Mouse (Mus musculus) midbrain, embryonic 16.5 days (tissue): Measurements from ENCODE around the gene Fcmr. TPM values are rescaled to one million over a fixed set of nuclear protein-coding genes. Genes with fewer than 3 reads are reported as not detected.

Experiments used
- ATAC-seq: fragments of 200-750 bp; cut with Nextera tagmentation; 2 replicates; pipeline ENCODE4 v1.8.0; 2017; ENCODE audit warnings: moderate TSS enrichment
- H3K27ac ChIP-seq: fragments of 300-500 bp; sonication (generic); 2 replicates; pipeline ENCODE4 v1.5.1; 2014; ENCODE audit warnings: mild to moderate bottlenecking, low read length, mixed read lengths
- H3K27me3 ChIP-seq: fragments of 300-500 bp; sonication (generic); 2 replicates; pipeline ENCODE4 v1.6.1; 2014; ENCODE audit warnings: low read depth, low read length, mixed read lengths; ENCODE audit not compliant: control insufficient read depth, insufficient read depth
- H3K36me3 ChIP-seq: fragments of 300-500 bp; sonication (generic); 2 replicates; pipeline ENCODE4 v1.6.1; 2014; ENCODE audit warnings: mild to moderate bottlenecking, low read length, moderate library complexity, mixed read lengths; ENCODE audit not compliant: control insufficient read depth, insufficient read depth
- H3K4me1 ChIP-seq: fragments of 300-500 bp; sonication (generic); 2 replicates; pipeline ENCODE4 v1.6.1; 2014; ENCODE audit warnings: mild to moderate bottlenecking, low read length, mixed read lengths; ENCODE audit not compliant: control insufficient read depth, insufficient read depth
- H3K4me2 ChIP-seq: fragments of 300-500 bp; sonication (generic); 2 replicates; pipeline ENCODE4 v1.6.1; 2014; ENCODE audit warnings: mild to moderate bottlenecking, low read length, mixed read lengths
- H3K4me3 ChIP-seq: fragments of 300-500 bp; sonication (generic); 2 replicates; pipeline ENCODE4 v1.5.1; 2014; ENCODE audit warnings: low read depth, mild to moderate bottlenecking, low read length, moderate library complexity, mixed read lengths
- H3K9ac ChIP-seq: fragments of 300-500 bp; sonication (generic); 2 replicates; pipeline ENCODE4 v1.6.1; 2014; ENCODE audit warnings: low read depth, low read length, mixed read lengths
- H3K9me3 ChIP-seq: fragments of 300-500 bp; sonication (generic); replicated peaks from 2 replicates; pipeline ENCODE4 v1.6.1; 2014; ENCODE audit warnings: mild to moderate bottlenecking, low read length, mixed read lengths; ENCODE audit not compliant: control insufficient read depth, poor library complexity, severe bottlenecking
- WGBS: fragments of 180-500 bp; shearing (Covaris S2); extraction: QIAGEN DNeasy Blood & Tissue Kit; methylation state at CpG from one replicate; pipeline ENCODE4 v1.1.7; 2014; 5-methylcytosine and 5-hydroxymethylcytosine counted together
- polyA plus RNA-seq: library from polyadenylated mRNA; unstranded; fragments of >200 nt; fragmentation: Nextera tagmentation; extraction: Ambion mirVana; gene quantifications from 2 replicates; pipeline ENCODE4 v1.2.1, GENCODE M21; 2015

Fcmr gene
- polyA plus RNA-seq, 1 experiment from 2014 or later = 0.74 TPM

DNA sequence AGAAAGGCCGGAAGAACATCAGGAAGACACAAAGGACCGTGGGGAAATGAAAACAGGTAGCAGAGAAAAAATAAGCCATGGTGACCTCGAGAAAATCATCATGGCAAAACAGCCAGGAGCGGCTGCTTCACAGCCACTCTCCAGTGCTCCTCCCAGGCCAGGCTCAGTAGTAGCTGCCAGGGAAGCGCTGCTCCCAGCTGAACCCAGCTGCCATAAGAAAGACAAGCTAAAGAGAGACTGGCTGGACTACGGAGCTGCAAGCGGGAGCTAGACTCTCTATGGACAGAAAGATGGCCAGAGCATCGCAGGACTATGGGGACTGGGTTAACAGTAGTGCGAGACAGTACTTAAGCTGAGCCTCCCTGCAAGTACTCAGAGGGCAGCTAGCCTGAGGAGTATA, 10.7 kb upstream of the Fcmr start:
- H3K27me3 ChIP-seq = no peaks in the 10 kb centered on the region
- H3K9ac ChIP-seq = no peak overlapping the region
- no peaks in the 10 kb centered on the region for H3K9me3 ChIP-seq
- 78% methylated on average over 9 of the region's 9 CpGs for WGBS
- no peak overlapping the region for H3K4me2 ChIP-seq
- no peaks in the 10 kb centered on the region for H3K36me3 ChIP-seq
- no peaks in the 10 kb centered on the region for H3K4me1 ChIP-seq
- no peak overlapping the region for H3K27ac ChIP-seq
- no peak overlapping the region for H3K4me3 ChIP-seq
- no peak for ATAC-seq

DNA sequence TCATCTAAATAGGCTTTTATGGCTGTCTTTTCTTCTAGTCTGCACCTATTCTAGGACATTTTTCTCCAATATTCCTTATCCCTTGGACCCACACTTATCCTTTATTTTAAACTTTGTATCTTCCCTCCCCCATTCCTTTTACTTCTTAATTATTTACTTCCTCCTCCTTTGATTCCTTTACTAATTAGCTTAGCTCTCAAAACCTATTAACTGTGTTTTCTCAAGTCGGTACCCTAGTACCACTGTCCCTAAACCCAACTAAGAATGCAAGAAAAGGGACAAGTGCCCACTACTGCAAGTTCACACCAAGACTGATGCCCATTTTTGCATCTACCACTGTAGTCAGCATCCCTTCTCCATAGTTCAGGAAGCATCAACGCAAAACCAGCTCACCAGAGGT, 9.7 kb upstream of the Fcmr start:
- Histone ChIP-seq H3K9ac (no peak overlapping the region), H3K36me3 (no peaks in the 10 kb centered on the region), H3K4me2 (no peak overlapping the region), H3K4me1 (no peaks in the 10 kb centered on the region), H3K9me3 (no peaks in the 10 kb centered on the region), H3K27ac (no peak overlapping the region), H3K4me3 (no peak overlapping the region), H3K27me3 (no peaks in the 10 kb centered on the region)
- 85% methylated on average over 2 of the region's 2 CpGs for WGBS
- ATAC-seq = no peak

DNA sequence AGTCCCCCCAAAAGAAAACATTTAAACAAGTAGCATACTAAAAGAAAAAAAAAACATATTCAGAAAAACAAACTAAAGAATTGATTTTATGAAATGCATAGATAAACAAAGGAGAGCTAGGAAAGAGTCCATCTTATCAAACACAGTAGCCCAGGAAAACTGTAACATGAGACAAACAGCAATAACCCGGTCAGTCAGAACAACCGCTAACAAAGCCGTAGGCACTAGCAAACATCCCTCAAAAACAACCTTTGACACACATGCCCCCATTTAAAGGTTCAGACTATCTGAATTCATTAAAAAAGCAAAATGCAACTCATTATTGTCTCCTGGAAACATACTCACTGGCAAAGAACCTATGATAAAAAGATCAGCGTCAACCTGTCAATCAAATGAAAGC, 8.0 kb upstream of the Fcmr start:
- whole genome bisulfite sequencing = 88% methylated on average over 4 of the region's 4 CpGs
- ATAC-seq = no peak

DNA sequence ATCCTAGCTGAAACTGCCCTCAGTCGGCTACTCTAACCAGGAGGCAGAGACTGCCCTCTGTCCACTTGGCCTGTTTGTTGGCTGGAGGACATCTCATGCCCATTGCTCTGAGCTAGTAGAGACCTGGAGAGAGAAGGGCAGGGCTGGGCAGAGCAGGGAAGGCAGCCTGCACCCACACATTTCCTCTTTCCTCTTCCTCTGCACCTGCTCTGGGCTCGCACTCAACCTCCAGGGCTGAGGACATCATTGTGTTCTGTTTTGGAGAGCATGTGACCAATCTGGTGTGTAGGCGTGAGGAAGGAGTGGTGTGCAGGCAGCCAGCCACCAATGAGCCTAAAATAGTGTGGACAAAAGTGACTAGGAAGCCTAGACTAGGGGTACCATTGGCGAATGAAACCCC, 1.2 kb upstream of the Fcmr start:
- H3K27ac ChIP-seq = no peak overlapping the region
- no peak overlapping the region for H3K4me3 ChIP-seq
- 95% methylated on average over 4 of the region's 4 CpGs for WGBS
- ATAC-seq = no peak
- H3K9me3 ChIP-seq = no peaks in the 10 kb centered on the region
- no peak overlapping the region for H3K4me2 ChIP-seq
- H3K9ac ChIP-seq = no peak overlapping the region
- H3K4me1 ChIP-seq = no peaks in the 10 kb centered on the region
- H3K27me3 ChIP-seq = no peaks in the 10 kb centered on the region
- no peaks in the 10 kb centered on the region for H3K36me3 ChIP-seq

More for the DNA sequence above, 8.0 kb upstream of the Fcmr start:
- Histone ChIP-seq H3K27ac (no peak overlapping the region), H3K4me2 (no peak overlapping the region), H3K36me3 (no peaks in the 10 kb centered on the region), H3K4me1 (no peaks in the 10 kb centered on the region), H3K9ac (no peak overlapping the region), H3K4me3 (no peak overlapping the region), H3K9me3 (no peaks in the 10 kb centered on the region), H3K27me3 (no peaks in the 10 kb centered on the region)

DNA sequence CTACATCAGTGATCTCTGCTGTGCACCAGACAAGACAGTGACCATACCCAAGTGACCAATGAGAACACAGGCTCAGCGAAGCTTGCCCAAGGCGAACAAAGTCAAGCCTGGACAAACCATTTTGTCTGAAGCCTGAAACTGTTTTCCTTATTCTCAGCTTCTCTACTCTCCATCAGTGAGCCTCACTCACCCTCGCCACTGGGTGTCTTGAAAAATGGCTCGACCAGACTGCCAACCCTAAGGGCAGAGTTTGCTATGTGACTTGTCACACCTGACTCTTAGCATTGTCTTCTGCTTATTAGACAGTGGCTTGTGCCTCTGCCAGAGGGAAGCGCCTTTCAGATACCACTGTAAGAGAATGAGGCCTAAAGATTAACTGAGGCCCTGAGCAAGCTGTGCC, 728 bp upstream of the Fcmr start:
- Histone ChIP-seq H3K4me1 (no peaks in the 10 kb centered on the region), H3K4me2 (no peak overlapping the region), H3K36me3 (no peaks in the 10 kb centered on the region), H3K9me3 (no peaks in the 10 kb centered on the region), H3K9ac (no peak overlapping the region), H3K4me3 (no peak overlapping the region), H3K27me3 (no peaks in the 10 kb centered on the region), H3K27ac (no peak overlapping the region)
- no peak for ATAC-seq
- WGBS = 83% methylated on average over 5 of the region's 5 CpGs

DNA sequence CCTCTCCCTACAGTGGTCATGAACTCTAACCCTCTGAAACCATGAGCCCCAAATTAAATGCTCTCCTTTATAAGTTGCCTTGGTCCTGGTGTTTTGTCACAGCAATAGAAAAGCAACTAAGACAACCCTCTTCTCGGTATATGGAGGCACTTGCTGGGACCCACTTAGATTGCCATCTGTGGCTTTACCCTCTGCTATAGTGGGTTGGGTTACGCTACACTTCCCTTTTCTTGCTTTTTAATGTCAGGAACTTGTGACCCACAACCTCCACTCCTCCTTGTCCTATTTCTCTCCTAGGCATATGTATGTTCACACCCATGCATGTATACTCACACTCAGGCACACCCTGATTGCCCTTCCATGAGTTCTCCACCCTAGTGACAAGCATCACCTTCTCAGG, 7.4 kb downstream of the Fcmr start:
- no peak overlapping the region for H3K4me3 ChIP-seq
- H3K27ac ChIP-seq = no peak overlapping the region
- no peak overlapping the region for H3K4me2 ChIP-seq
- H3K27me3 ChIP-seq = 0 out of 2 replicates have a peak, but pooled peaks cover 5% of the 10 kb centered on the region
- no peaks in the 10 kb centered on the region for H3K36me3 ChIP-seq
- no peak overlapping the region for H3K9ac ChIP-seq
- 92% methylated on average over 2 of the region's 2 CpGs for WGBS
- ATAC-seq = no peak
- H3K9me3 ChIP-seq = no peaks in the 10 kb centered on the region
- no peaks in the 10 kb centered on the region for H3K4me1 ChIP-seq

DNA sequence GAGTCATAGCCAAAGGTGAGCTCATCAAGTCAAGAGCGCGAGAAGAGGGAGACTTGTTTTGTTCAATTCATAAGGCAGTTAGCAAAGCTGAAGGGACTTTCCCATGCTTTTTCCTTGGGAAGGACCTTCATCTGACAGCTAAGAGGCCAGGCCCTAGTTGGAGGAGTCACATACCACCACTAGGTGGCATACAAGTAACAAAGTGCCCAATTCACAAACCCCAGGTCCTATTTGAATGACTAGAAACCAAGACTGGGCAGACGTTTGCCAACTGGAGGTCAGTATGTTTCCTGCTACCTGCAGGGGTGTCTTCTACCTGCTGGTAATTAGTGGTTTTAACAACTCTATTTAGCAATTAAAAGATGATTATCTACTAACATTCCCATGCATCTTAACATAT, 9.7 kb downstream of the Fcmr start:
- ATAC-seq = peak; percentile 74
- WGBS = 44% methylated on average over 3 of the region's 3 CpGs
- Histone ChIP-seq H3K27me3 (peaks cover 5% of the 10 kb centered on the region; the same call in 1 of the 2 replicates), H3K4me1 (no peaks in the 10 kb centered on the region), H3K4me2 (no peak overlapping the region), H3K36me3 (no peaks in the 10 kb centered on the region), H3K9me3 (no peaks in the 10 kb centered on the region), H3K27ac (no peak overlapping the region), H3K9ac (no peak overlapping the region), H3K4me3 (no peak overlapping the region)

DNA sequence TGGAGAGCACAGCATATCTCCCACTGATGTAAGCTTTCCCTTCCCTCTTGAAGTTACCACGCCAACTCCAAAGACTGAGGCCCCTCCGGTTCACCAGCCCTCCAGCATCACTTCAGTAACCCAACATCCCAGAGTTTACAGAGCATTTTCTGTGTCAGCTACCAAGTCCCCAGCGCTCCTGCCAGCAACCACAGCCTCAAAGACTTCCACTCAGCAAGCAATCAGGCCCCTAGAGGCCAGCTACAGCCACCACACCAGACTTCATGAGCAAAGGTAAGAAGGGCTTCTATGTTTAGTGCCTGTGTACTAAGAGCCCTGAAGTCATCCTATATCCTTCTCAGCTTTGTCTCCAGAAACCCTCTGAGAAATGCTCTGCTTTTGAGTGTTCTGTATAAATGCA, 10.4 kb downstream of the Fcmr start:
- Histone ChIP-seq H3K9me3 (no peaks in the 10 kb centered on the region), H3K9ac (no peak overlapping the region), H3K27ac (no peak overlapping the region), H3K4me1 (no peaks in the 10 kb centered on the region), H3K36me3 (no peaks in the 10 kb centered on the region), H3K27me3 (peaks cover 5% of the 10 kb centered on the region; the same call in 1 of the 2 replicates), H3K4me3 (no peak overlapping the region), H3K4me2 (no peak overlapping the region)
- no peak for ATAC-seq
- WGBS = 71% methylated on average over 3 of the region's 3 CpGs

DNA sequence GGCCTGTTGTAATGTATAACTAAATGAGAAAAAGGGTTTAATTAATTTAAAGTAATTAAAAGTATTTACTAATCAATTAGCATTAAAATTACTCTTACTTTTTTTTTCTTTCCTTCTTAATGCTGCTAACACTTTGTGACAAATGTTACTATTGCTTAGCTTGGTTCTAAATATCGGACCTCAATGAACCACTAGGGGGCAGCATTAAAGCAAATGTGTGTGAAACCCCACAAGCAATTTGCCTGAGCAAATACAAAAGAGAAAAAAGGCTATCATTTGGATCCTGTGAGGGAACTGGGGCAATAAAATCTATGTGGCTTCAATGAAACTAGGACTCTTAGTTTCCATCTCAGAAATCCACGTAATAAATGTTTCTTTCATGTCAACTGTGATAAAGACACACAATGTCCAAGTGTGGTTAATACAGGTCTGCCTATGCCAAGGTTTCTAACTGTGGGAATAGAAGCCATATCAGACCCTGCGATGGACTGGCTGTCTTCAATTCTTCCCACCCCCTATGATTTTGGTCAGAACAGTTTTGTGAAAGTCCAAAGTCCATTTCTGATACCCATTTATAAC, 11.6 kb downstream of the Fcmr start:
- Histone ChIP-seq H3K27me3 (peaks cover 5% of the 10 kb centered on the region; the same call in 1 of the 2 replicates), H3K9ac (no peak overlapping the region), H3K4me2 (no peak overlapping the region), H3K9me3 (no peaks in the 10 kb centered on the region), H3K4me3 (no peak overlapping the region), H3K36me3 (no peaks in the 10 kb centered on the region), H3K4me1 (no peaks in the 10 kb centered on the region), H3K27ac (no peak overlapping the region)
- ATAC-seq = no peak
- 22% methylated on average over 3 of the region's 3 CpGs for WGBS
